Mouse (Mus musculus): ENCODE data around the gene Dnase1l2.
"Not testable (repeated sequence)": the region's sequence is repeated elsewhere in the genome, so short reads cannot be mapped to it uniquely, and the experiment has no call there.

Dnase1l2 gene

DNA sequence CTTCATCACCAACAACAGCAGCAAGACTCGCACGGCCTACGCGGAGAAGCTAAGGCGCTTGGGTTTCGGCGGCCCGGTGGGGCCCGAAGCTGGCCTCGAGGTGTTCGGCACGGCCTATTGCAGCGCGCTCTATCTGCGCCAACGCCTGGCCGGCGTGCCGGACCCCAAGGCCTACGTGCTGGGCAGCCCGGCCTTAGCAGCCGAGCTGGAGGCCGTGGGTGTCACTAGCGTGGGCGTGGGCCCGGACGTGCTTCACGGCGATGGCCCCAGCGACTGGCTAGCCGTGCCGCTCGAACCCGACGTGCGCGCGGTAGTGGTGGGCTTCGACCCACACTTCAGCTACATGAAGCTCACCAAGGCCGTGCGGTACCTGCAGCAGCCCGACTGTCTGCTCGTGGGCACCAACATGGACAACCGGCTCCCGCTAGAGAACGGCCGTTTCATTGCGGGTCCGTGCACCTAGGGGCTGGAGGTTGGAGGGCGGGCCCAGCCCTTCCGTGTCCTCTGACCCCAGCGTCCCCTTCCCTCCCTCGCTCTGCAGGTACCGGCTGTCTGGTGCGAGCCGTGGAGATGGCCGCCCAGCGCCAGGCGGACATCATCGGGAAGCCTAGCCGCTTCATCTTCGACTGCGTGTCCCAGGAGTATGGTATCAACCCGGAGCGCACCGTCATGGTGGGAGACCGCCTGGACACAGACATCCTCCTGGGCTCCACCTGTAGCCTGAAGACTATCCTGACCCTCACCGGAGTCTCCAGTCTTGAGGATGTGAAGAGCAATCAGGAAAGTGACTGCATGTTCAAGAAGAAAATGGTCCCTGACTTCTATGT is 28.0 kb upstream of the Dnase1l2 start:
- DNase-seq = no peak

DNA sequence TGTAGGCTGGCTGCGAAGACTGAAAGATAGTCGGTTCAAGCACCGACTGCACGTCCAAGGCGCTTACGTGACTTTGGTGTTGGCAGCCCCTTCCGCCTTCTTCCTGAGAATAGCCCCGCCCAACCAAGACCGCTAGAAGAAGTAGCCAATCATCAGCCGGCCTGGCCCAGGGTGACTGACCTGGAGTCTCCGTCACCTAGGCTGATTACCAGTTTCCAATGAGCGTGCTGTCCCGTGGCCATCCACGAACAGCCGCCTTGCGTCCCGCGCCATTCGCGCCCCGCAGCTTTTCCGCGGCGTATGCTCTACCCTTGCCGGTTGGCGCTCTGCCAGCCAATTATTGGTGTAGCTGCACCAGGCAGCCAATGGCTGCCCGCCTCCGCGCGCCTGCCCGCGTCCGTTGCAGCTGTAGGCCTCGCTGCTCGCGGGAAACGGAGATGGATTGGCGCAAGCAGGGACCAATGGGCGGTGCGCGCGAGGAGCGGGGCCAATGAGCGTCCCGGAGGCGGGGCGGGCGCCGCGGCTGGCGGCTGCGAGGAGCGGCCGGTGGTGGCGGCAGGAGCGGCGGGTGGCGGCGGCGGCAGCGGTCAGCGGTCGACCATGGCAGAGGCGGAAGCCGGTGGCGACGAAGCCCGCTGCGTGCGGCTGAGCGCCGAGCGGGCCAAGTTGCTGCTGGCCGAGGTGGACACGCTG is 27.2 kb upstream of the Dnase1l2 start, which contains the start of the genes E4f1 and Pgp:
Gene E4f1, minus strand, starts transcription at position 404 of the 693 bp plus-strand sequence.
Gene Pgp, plus strand, starts transcription at position 483 of the 693 bp plus-strand sequence.
- peak; percentile 95 to 96 for DNase-seq

GRCm38 (mm10) chr17:24469336-24469909 is 26.5 kb upstream of the Dnase1l2 start:
- DNase-seq = no peak

- DNase-seq = no peak
These were observed 25.8 kb upstream of the Dnase1l2 start for GRCm38 (mm10) chr17:24468636-24469246.

- DNase-seq = peak; percentile 24 to 42
These were observed 20.6 kb upstream of the Dnase1l2 start for GRCm38 (mm10) chr17:24463374-24464133.

- no peak for DNase-seq
These were observed 20.0 kb upstream of the Dnase1l2 start for GRCm38 (mm10) chr17:24462932-24463331.

DNA sequence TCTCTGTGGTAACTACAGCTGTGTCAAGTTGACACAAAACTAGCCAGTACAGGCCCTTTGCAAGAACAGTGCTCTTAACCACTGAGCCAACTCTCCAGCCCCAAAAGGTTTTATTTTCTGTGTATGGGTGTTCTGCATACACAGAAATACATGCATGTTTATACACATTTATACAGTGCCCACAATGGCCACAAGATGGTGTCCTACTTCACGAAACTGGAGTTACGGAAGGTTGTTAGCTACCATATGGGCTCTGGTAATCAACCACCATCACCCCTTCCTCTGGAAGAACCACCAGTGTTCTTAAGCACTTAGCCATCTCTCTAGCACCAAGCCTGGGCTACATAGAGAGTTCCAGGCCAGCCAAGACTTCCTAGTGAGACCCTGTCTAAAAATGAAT is 18.7 kb upstream of the Dnase1l2 start:
- peak; percentile 49 to 62 for DNase-seq

DNA sequence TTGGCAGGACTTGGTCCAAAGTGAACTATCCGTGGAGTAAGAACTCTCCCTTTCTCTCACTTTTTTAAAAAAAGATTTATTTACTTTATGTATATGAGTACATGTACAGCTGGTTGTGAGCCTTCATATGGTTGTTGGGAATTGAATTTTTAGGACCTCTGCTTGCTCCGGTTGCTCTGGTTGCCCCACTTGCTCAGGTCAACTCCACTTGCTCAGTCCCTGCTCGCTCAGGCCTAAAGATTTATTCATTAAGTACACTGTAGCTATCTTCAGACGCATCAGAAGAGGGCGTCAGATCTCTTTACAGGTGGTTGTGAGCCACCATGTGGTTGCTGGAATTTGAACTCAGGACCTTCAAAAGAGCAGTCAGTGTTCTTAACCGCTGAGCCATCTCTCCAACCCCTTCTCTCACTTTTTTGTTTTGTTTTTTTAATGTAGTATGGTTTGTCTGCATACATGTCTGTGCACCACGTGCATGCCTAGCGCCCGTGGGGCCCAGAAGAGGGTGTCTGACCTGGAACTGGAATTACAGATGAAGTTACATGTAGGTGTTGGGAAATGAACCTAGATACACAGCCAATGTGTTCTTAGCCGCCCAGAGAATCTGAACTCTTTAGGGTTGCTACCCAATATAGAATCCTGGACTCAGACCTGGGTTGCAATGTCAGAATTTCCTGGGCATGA is 12.8 kb upstream of the Dnase1l2 start:
- DNase-seq = not testable (repeated sequence)

DNA sequence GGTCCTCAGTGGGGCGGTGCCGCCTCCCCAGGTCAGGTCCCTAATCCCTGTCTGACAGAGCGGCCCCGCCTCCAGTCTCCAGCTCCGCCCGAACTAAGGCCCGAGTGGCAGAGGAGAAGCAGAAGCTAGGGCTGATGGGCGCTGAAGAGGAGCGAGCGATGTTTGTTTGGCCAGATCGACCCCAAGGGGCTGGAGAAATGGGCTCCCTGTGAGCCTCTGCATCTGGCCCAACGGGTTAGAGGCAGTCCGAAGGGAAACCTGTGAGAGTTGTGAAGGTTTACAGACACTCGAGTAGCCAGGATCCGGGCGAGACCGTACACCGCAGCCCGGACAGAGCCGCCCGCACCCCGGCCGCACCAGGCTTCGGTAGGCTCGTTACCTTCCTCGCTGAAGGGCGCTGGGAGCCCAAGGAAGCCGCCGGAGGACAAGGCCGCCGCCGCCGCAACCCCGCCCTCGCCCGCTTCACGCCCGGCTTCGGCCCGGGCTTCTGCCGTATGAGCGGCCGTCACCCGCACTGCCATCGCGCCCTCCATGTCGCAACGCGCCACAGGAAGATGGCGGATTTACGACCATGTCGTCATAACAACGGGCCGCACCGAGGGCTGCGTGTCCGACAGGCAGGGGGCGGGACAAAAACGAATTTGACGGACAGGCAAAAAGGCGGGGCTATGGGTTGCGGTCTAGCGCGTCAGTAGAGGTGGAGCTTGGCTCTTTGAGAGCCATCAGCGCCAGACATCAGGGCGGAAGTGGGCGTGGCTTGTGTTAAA is 12.0 kb upstream of the Dnase1l2 start:
- DNase-seq = peak; percentile 100

DNA sequence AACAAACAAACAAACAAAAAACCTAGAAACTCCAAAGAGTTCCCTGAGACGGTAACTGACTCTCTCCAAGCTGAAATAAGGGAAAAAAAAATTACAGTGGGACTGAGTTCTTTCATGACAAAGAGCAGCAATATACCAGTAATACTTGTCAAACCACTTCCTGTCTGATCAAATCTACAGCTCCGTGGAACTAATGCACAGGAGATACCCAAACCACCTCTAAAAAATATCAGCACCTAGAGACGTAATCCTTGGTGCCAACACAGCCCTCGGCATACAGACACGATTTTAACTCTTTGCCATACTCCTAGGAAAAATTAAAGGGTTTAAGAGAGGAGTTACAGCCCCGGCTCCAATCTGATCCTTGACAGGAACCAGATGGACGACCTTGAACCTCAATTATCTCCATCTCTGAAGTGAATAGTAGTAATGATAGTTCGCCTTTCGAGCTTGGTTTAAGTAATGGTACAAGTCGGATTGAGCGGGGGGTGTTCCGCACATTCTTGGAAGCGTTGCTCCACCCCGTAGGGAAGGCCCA is 11.4 kb upstream of the Dnase1l2 start:
- DNase-seq = no peak

- no peak for DNase-seq
These were observed 10.5 kb upstream of the Dnase1l2 start for GRCm38 (mm10) chr17:24453372-24453771.

DNA sequence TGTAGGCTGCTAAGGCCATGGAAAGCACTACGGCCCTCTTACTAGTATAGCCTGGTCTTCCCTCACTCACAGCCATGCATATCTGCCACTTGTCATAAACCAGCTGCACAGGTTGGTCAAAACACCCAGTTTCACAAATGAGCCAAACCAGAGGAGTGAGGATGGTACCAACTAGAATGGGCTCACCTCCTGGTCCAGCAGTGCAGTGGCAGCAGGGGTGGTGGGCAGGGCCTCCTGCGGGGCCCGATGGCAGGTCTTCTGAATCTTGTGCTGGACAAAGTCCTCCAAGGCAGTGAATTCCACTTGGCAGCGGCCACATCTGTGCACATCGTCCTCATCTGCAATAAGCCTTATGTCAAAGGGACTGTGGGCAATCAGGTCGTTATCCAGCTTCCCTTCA is 8.3 kb upstream of the Dnase1l2 start:
- no peak for DNase-seq

DNA sequence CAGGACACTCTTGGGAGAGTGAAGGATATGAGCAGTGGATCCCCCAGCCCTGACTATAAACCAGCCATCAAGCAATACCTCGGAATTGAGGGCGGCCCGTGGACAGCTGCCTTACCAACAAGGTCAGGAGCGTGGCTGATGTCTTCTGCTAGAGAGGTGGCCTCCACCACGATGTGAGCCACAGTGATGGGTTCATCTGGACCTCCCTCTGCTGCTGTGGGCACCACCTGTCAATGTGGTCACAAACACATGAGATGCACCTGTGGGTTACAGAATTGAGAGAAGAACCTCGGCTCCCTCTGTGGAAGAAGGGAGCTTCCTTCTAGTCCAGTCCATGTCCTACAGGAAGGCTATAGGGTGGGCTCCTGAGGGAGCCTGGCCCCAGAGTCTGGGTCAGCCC is 6.6 kb upstream of the Dnase1l2 start:
- no peak for DNase-seq

GRCm38 (mm10) chr17:24446590-24446989 is 3.7 kb upstream of the Dnase1l2 start:
- no peak for DNase-seq

GRCm38 (mm10) chr17:24443409-24443808 is 504 bp upstream of the Dnase1l2 start:
- no peak for DNase-seq

GRCm38 (mm10) chr17:24442107-24442506 is 798 bp downstream of the Dnase1l2 start:
- DNase-seq = no peak

DNA sequence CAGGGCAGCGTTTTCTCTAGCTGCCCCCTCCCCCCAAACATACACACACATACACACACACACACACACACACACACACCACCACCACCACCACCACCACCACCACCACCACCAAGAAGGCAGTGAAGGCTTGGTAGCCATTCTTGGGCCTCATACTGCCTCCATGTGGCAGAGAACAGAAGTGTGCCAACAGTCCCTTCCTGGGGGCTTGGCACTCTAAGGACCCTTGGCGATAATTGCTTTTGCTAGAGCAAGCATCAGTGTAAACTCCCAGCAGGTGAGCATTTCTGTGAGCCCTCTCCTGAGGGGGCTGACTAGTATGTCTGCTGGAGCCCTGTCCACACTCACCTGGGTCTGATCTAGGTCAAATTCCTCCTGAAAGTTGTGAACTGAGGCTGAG is 1.8 kb downstream of the Dnase1l2 start:
- DNase-seq = no peak

DNA sequence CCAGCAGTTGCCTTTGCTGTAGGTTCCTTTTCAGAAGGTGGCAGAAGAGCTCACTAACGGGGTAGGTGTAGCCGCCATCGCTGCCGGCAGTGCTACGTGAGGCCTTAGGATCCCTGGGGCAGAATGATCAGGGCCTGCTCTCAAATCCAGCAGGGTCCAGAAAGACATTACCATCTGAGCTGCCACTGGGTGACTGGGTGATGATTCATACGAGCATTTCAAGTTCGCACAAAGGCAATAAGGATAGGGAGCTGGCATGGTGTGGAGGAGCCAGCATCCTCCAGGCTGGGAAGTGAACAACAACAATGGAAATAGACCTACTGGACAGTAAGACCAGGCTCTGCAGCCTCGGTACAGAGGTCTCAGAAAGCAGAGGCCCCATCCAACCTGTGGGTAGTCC is 2.5 kb downstream of the Dnase1l2 start:
- no peak for DNase-seq

GRCm38 (mm10) chr17:24437016-24437415 is 5.9 kb downstream of the Dnase1l2 start:
- DNase-seq = peak; percentile 63 to 65

GRCm38 (mm10) chr17:24429201-24429983 is 13.5 kb downstream of the Dnase1l2 start:
- DNase-seq = no peak

All from B cell, adult 2 months (primary cell).